Mouse (Mus musculus) embryo, embryonic 9.5 days (tissue): Measurements from ENCODE around the gene Cyp2f2.

Experiments used
- DNase-seq: peaks from one replicate; pipeline ENCODE4 v3.0.0-alpha.2; 2017; ENCODE audit errors: extremely low spot score

The Cyp2f2 gene

DNA sequence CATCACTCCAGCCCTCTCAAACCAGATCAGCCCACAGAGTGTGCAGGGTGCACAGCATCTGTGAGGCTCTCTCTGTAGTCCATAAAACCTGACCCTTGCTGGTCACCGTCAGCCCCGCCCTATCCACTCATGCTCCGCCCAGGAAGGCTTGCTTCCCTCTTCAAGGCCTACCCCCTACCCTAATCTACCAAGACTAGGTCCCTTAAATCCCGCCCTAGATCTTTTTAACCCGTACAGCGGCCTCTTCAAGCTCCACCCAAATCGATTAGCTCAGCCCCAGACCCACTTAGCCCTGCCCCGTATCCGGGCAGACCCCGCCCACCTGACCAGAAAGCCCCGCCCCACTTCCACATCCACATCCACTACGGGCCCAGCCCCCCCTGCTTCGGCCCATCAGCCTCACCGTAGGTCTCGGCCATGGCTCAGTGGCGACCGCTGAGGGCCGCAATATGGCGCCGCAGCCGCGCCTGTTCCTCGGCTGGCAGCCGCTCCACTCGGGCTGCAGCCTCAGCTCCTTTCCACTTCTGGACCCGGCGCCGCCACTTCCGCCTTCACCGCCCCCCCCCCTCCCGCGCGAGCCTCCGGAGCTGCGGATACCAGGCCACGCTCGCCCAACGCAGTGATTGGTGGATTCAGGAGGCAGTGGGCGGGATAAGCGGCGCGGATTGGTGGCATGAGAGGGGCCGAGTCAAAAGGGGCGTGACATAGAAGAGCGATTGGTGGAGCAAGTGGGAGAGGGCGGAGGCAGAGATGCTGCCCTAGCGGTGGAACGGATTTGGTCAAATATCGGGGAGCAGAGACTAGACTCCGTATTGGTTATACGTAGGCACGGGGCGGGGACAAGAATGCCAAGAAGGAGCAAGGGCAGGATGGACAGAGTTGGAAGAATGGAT, 58.9 kb downstream of the Cyp2f2 start, which contains the start of gene Rab4b:
Gene Rab4b (minus strand): TSS at position 573 of the 893 bp plus-strand sequence.
- peak; percentile 100 for DNase-seq

GRCm38 (mm10) chr7:27179217-27179918, 59.7 kb downstream of the Cyp2f2 start:
- no peak for DNase-seq

DNA sequence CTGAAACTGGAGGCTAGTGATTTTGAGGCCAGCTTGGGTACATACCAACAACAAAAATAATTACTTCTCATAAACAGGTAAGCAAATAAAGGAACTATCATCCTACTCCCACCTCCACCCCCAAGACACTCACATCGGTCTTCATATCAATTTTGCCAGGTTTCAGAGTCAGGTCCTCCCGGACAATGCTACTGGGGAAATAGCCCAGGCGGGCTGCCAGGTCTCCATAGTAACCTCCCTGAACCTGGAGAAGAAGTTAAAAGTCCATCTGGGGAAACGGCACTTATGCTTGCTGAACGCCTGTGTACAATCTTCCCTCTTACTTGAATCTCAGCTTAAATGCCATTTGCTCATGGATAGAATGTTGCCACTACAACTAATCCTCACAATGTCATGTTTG, 60.3 kb downstream of the Cyp2f2 start:
- no peak for DNase-seq

- no peak for DNase-seq
These were observed 61.4 kb downstream of the Cyp2f2 start, which contains the start of the genes Gm21983 and Mia for GRCm38 (mm10) chr7:27180837-27181695. Gm21983 (minus strand) TSS chr7:27181086. Mia (minus strand) TSS chr7:27181157.

DNA sequence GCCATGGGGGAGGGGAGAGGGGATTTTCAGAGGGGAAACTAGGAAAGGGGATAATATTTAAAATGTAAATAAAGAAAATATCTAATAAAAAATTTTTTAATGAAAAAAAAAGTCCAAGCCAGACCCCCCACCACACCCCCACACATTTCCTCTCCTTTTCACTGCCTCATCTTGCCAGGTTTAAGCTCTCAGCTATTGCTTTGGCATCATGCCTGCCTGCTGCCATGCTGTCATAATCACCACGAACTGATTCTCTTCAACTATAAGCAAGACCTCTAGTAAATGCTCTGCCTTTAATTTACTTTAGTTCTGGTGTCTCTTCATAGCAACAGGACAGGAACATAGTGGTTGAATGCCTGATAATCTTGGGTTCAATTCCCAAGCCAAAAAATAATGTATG, 62.8 kb downstream of the Cyp2f2 start:
- DNase-seq = no peak
